In the genomic region with DNA sequence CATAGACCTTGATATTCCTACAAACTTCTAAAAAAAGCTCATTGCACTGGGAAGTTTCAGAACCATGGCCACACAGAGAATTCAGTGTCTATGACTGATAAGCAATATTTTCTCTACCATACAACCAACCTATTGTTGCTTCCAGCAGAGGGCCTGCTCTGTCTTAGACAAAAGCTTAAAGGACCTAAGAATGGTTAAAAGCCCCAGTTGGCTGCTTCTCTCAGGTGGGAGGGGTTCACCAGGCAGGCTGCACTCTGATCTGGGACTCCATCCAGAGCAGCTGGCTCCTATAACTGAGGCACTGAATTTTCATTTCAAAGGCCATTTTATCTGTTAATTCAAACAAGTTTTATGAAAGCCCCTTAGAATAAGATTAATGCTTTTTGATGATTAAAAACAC, we compare ENCODE assay signal across 10 mouse cellular contexts.
DNase-seq lines count a peak whose midpoint lies in the region; ATAC-seq and TF ChIP-seq lines count a peak whose summit lies in the region.
"Had no signal": no experiment of that assay in that cellular context is flagged by ENCODE, and none has a peak within 500 bp of the region (broad histone marks: within the 10 kb centered on the region; RNA-seq: fewer than 3 reads in every experiment).

No protein-coding gene starts in this region.

- DNase-seq in adrenal gland, postnatal 36 days: peak; percentile 0 to 5
- no peak for DNase-seq in adrenal gland, postnatal 25 days
- DNase-seq in hindbrain, postnatal 0 days (ENCODE audit: low spot score): peak; percentile 54
- DNase-seq in ovary, postnatal 10 days (ENCODE audit: low spot score): peak; percentile 6
- no peak for DNase-seq in ovary, adult 18-20 months (ENCODE audit: low spot score)
- peak; percentile 4 for DNase-seq in lung, postnatal 36 days
- DNase-seq in MN1 (ENCODE audit: low spot score): no peak

- no peaks in the 10 kb centered on the region for H3K9me3 ChIP-seq in hindbrain, postnatal 0 days (ENCODE audit: low read length)
- H3K9me3 ChIP-seq in hindbrain, embryonic 13.5 days: no peaks in the 10 kb centered on the region

- no peak overlapping the region for H3K27ac ChIP-seq in hindbrain, postnatal 0 days
- no peak overlapping the region for H3K27ac ChIP-seq in hindbrain, embryonic 13.5 days
- H3K27ac ChIP-seq: liver, embryonic 14.5 days had no signal

- H3K9ac ChIP-seq in hindbrain, postnatal 0 days (replicated peaks; ENCODE audit: low read length): no peak overlapping the region
- H3K9ac ChIP-seq in hindbrain, embryonic 13.5 days: no peak overlapping the region
- H3K9ac ChIP-seq: liver, embryonic 14.5 days had no signal

- no peak overlapping the region for H3K4me3 ChIP-seq in hindbrain, postnatal 0 days (ENCODE audit: low read length)
- H3K4me3 ChIP-seq in hindbrain, embryonic 13.5 days: no peak overlapping the region

- H3K4me1 ChIP-seq in hindbrain, postnatal 0 days (ENCODE audit: insufficient read depth, low read length): no peaks in the 10 kb centered on the region
- H3K4me1 ChIP-seq in hindbrain, embryonic 13.5 days (replicated peaks): no peaks in the 10 kb centered on the region

- ATAC-seq in hindbrain, postnatal 0 days: no peak
- no peak for ATAC-seq in hindbrain, embryonic 13.5 days (ENCODE audit: low FRiP score)
- ATAC-seq: intestine, embryonic 16.5 days had no signal

- H3K36me3 ChIP-seq in hindbrain, postnatal 0 days (ENCODE audit: insufficient read depth, low read length): no peaks in the 10 kb centered on the region
- no peaks in the 10 kb centered on the region for H3K36me3 ChIP-seq in hindbrain, embryonic 13.5 days

- TF ChIP-seq CTCF in hindbrain, postnatal 0 days (IDR thresholded peaks at IDR 0.05; ENCODE audit: low read depth): peak; percentile 17; the same call in 1 of the 2 replicates

- H3K4me2 ChIP-seq in hindbrain, postnatal 0 days (ENCODE audit: low read depth, low read length): no peak overlapping the region
- no peak overlapping the region for H3K4me2 ChIP-seq in hindbrain, embryonic 13.5 days

- H3K27me3 ChIP-seq in hindbrain, postnatal 0 days (ENCODE audit: insufficient read depth, low read length): no peaks in the 10 kb centered on the region
- no peaks in the 10 kb centered on the region for H3K27me3 ChIP-seq in hindbrain, embryonic 13.5 days

Comparison
In these comparisons a context has a peak if more than half of its experiments do, and no peak if none do; other contexts are left out.
1. DNase-seq: peak in adrenal gland, postnatal 36 days (2 of 2), hindbrain, postnatal 0 days (single experiment), ovary, postnatal 10 days (single experiment) and lung, postnatal 36 days (single experiment); none in adrenal gland, postnatal 25 days (single experiment), ovary, adult 18-20 months (single experiment) and MN1 (single experiment).